Mouse (Mus musculus) effector memory CD4-positive, alpha-beta T cell, adult 7 months (primary cell): ENCODE measurements around the gene Gm20835. TPM values are rescaled to one million over a fixed set of nuclear protein-coding genes. Genes with fewer than 3 reads are reported as not detected.

Experiments
- polyA plus RNA-seq: library from polyadenylated mRNA; unstranded; fragments of 100-300 nt; shearing (Covaris generic); gene quantifications from one replicate; pipeline ENCODE4 v1.2.1, GENCODE M21; 2017

Gene Gm20835
- polyA plus RNA-seq, result not detected

DNA sequence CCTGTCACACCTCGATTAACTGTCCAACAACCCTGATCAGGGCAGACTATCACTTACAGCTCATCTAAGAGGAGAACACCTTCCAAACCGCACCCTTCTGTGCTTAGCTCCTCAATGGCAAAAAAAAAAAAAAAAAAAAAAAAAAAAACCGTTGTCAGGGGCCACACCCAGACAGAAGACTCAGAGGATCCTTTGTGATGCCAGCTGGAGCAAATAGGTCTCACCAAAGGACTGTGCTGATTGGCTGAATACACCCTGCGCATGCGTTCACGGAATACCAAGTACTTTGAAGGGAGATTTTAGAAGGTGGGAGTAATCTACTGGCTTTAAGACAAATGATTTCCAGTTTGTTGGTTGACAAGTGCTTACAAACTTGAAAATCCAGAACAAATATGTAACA is at the start of gene Gm20835:
TSS of gene Gm20835 (minus strand) at position 101 of the 400 bp plus-strand sequence.

